Mouse (Mus musculus) myocyte (in vitro differentiated cells): ENCODE measurements around the gene Ispd.

Experiments
- E2F4 ChIP-seq: IDR thresholded peaks from one replicate; pipeline ENCODE4 v1.6.1; 2011; ENCODE audit warnings: mild to moderate bottlenecking, control low read depth, moderate library complexity; ENCODE audit not compliant: insufficient read depth
- MAX ChIP-seq: IDR thresholded peaks from one replicate; pipeline ENCODE4 v1.6.1; 2011; ENCODE audit warnings: low read depth, mild to moderate bottlenecking, control low read depth
- MYOG ChIP-seq, 3 experiments: IDR thresholded peaks; one replicate each; pipeline ENCODE4 v1.6.1; 2011; ENCODE audit warnings: control low read depth in 2 of 3, low read depth in 2 of 3, mild to moderate bottlenecking in 2 of 3; ENCODE audit not compliant: insufficient read length in 2 of 3, control insufficient read depth in 1 of 3, insufficient read depth in 1 of 3
- POLR2A ChIP-seq: IDR thresholded peaks from one replicate; pipeline ENCODE4 v1.6.1; 2011; ENCODE audit warnings: low read depth, mild to moderate bottlenecking, control low read depth, moderate library complexity; ENCODE audit not compliant: insufficient read length
- REST ChIP-seq: IDR thresholded peaks from one replicate; pipeline ENCODE4 v1.6.1; 2011; ENCODE audit warnings: mild to moderate bottlenecking, control low read depth, moderate library complexity; ENCODE audit not compliant: insufficient read depth, insufficient read length
- SRF ChIP-seq: IDR thresholded peaks from one replicate; pipeline ENCODE4 v1.6.1; 2011; ENCODE audit warnings: low read depth; ENCODE audit not compliant: control insufficient read depth, insufficient read length
- TCF12 ChIP-seq: IDR thresholded peaks from one replicate; pipeline ENCODE4 v1.6.1; 2011; ENCODE audit warnings: mild to moderate bottlenecking, control low read depth; ENCODE audit not compliant: poor library complexity, insufficient read depth, severe bottlenecking
- TCF3 ChIP-seq: IDR thresholded peaks from one replicate; pipeline ENCODE4 v1.6.1; 2011; ENCODE audit warnings: low read depth, control low read depth; ENCODE audit not compliant: insufficient read length
- USF1 ChIP-seq: IDR thresholded peaks from one replicate; pipeline ENCODE4 v1.6.1; 2011; ENCODE audit warnings: low read depth, mild to moderate bottlenecking, control low read depth, moderate library complexity

GRCm38 (mm10) chr12:36666771-36667170 is 285.5 kb downstream of the Ispd start:
- TF ChIP-seq POLR2A = no peak
- TF ChIP-seq MAX = no peak
- no peak for TF ChIP-seq USF1
- TF ChIP-seq E2F4 = no peak
- TF ChIP-seq SRF = no peak
- no peak for TF ChIP-seq MYOG (IDR thresholded peaks at IDR 0.05; ENCODE audit: control insufficient read depth in 1 of 3, insufficient read depth in 1 of 3, insufficient read length in 2 of 3, low read depth in 2 of 3)
- TF ChIP-seq TCF12 = no peak
- TF ChIP-seq TCF3 = no peak
- TF ChIP-seq REST = no peak
